Mouse (Mus musculus): ENCODE results near the gene Slc9a3r1. TPM values are rescaled to one million over a fixed set of nuclear protein-coding genes. Genes with fewer than 3 reads are reported as not detected.

The Slc9a3r1 gene
- 74.5 and 75.7 TPM in 2 replicates for polyA plus RNA-seq (2016; fragmentation: Nextera tagmentation; extraction: Ambion mirVana)

GRCm38 (mm10) chr11:115162832-115163480, at the start of gene Slc9a3r1:
Slc9a3r1 (plus strand) TSS chr11:115163341.
- Histone ChIP-seq H3K27ac (peak within 1 kb of the TSS; percentile 78), H3K36me3 (peaks cover 3% of the 10 kb centered on the region; the same call in 1 of the 2 replicates), H3K9me3 (replicated peaks) (no peaks in the 10 kb centered on the region), H3K4me3 (peak within 1 kb of the TSS; percentile 70), H3K27me3 (replicated peaks) (no peaks in the 10 kb centered on the region), H3K4me2 (peak within 1 kb of the TSS; percentile 84), H3K9ac (peak within 1 kb of the TSS; percentile 75), H3K4me1 (peaks cover 78% of the 10 kb centered on the region)
- ATAC-seq: peak; percentile 94
- under 1% methylated on average over 47 of the region's 47 CpGs for WGBS (ENCODE audit: insufficient replicate concordance)

- H3K4me2 ChIP-seq: no peak overlapping the region
- H3K4me1 ChIP-seq: no peaks in the 10 kb centered on the region
- H3K4me3 ChIP-seq: no peak overlapping the region
- H3K36me3 ChIP-seq: no peaks in the 10 kb centered on the region
- ATAC-seq: no peak
- WGBS (ENCODE audit: insufficient replicate concordance): 41% methylated on average over 9 of the region's 9 CpGs
- no peaks in the 10 kb centered on the region for H3K27me3 ChIP-seq (replicated peaks)
- H3K9me3 ChIP-seq (replicated peaks): no peaks in the 10 kb centered on the region
- no peak overlapping the region for H3K9ac ChIP-seq
- H3K27ac ChIP-seq: no peak overlapping the region
These were observed 43.7 kb upstream of the Slc9a3r1 start for GRCm38 (mm10) chr11:115119409-115119808.

GRCm38 (mm10) chr11:115128483-115128882, 34.7 kb upstream of the Slc9a3r1 start:
- WGBS (ENCODE audit: insufficient replicate concordance): 48% methylated on average over 4 of the region's 4 CpGs

GRCm38 (mm10) chr11:115129508-115130126, 33.5 kb upstream of the Slc9a3r1 start:
- H3K27me3 ChIP-seq (replicated peaks): no peaks in the 10 kb centered on the region; the same call in 1 of the 2 replicates
- H3K36me3 ChIP-seq: no peaks in the 10 kb centered on the region
- no peaks in the 10 kb centered on the region for H3K9me3 ChIP-seq (replicated peaks)
- 76% methylated on average over 13 of the region's 13 CpGs for WGBS (ENCODE audit: insufficient replicate concordance)
- H3K4me1 ChIP-seq: no peaks in the 10 kb centered on the region
- H3K27ac ChIP-seq: no peak overlapping the region
- ATAC-seq: no peak
- H3K4me2 ChIP-seq: no peak overlapping the region
- H3K9ac ChIP-seq: no peak overlapping the region
- no peak overlapping the region for H3K4me3 ChIP-seq

More at GRCm38 (mm10) chr11:115128483-115128882, 34.7 kb upstream of the Slc9a3r1 start:
- Histone ChIP-seq H3K27ac (no peak overlapping the region), H3K4me2 (no peak overlapping the region), H3K4me3 (no peak overlapping the region), H3K4me1 (no peaks in the 10 kb centered on the region), H3K9me3 (replicated peaks) (no peaks in the 10 kb centered on the region), H3K36me3 (no peaks in the 10 kb centered on the region), H3K9ac (no peak overlapping the region), H3K27me3 (replicated peaks) (no peaks in the 10 kb centered on the region; the same call in 1 of the 2 replicates)
- no peak for ATAC-seq

- Histone ChIP-seq H3K27ac (no peak overlapping the region), H3K9me3 (replicated peaks) (no peaks in the 10 kb centered on the region), H3K9ac (no peak overlapping the region), H3K4me3 (no peak overlapping the region), H3K4me2 (no peak overlapping the region), H3K4me1 (no peaks in the 10 kb centered on the region), H3K27me3 (replicated peaks) (no peaks in the 10 kb centered on the region; the same call in 1 of the 2 replicates), H3K36me3 (no peaks in the 10 kb centered on the region)
- 64% methylated on average over 8 of the region's 8 CpGs for WGBS (ENCODE audit: insufficient replicate concordance)
- ATAC-seq: no peak
These were observed 31.3 kb upstream of the Slc9a3r1 start for GRCm38 (mm10) chr11:115131768-115132381.

GRCm38 (mm10) chr11:115133800-115134199, 29.3 kb upstream of the Slc9a3r1 start, which contains the start of gene Cd300lf:
Cd300lf (minus strand) TSS chr11:115133992.
- no peaks in the 10 kb centered on the region for H3K36me3 ChIP-seq
- no peaks in the 10 kb centered on the region for H3K9me3 ChIP-seq (replicated peaks)
- no peak for ATAC-seq
- H3K9ac ChIP-seq: no peak within 1 kb of the TSS
- H3K27me3 ChIP-seq (replicated peaks): no peaks in the 10 kb centered on the region; the same call in 1 of the 2 replicates
- H3K4me1 ChIP-seq: no peaks in the 10 kb centered on the region
- 0 out of 2 replicates have a peak within 1 kb of the TSS, but pooled peaks have one; percentile 2 for H3K4me2 ChIP-seq
- no peak within 1 kb of the TSS for H3K4me3 ChIP-seq
- 19% methylated on average over 8 of the region's 8 CpGs for WGBS (ENCODE audit: insufficient replicate concordance)
- no peak within 1 kb of the TSS for H3K27ac ChIP-seq

- no peak overlapping the region for H3K4me2 ChIP-seq
- WGBS (ENCODE audit: insufficient replicate concordance): 43% methylated on average over 5 of the region's 5 CpGs
- no peak overlapping the region for H3K4me3 ChIP-seq
- H3K36me3 ChIP-seq: no peaks in the 10 kb centered on the region
- no peaks in the 10 kb centered on the region; the same call in 1 of the 2 replicates for H3K27me3 ChIP-seq (replicated peaks)
- no peak for ATAC-seq
- no peaks in the 10 kb centered on the region for H3K4me1 ChIP-seq
- H3K27ac ChIP-seq: no peak overlapping the region
- H3K9me3 ChIP-seq (replicated peaks): no peaks in the 10 kb centered on the region
- no peak overlapping the region for H3K9ac ChIP-seq
These were observed 24.4 kb upstream of the Slc9a3r1 start for GRCm38 (mm10) chr11:115138597-115139262.

GRCm38 (mm10) chr11:115141970-115142369, 21.2 kb upstream of the Slc9a3r1 start:
- Histone ChIP-seq H3K9ac (no peak overlapping the region), H3K27me3 (replicated peaks) (0 out of 2 replicates have a peak, but pooled peaks cover 13% of the 10 kb centered on the region), H3K36me3 (no peaks in the 10 kb centered on the region), H3K27ac (no peak overlapping the region), H3K4me2 (no peak overlapping the region), H3K4me1 (0 out of 2 replicates have a peak, but pooled peaks cover 2% of the 10 kb centered on the region), H3K4me3 (no peak overlapping the region), H3K9me3 (replicated peaks) (no peaks in the 10 kb centered on the region)
- 23% methylated on average over 2 of the region's 2 CpGs for WGBS (ENCODE audit: insufficient replicate concordance)
- ATAC-seq: no peak

GRCm38 (mm10) chr11:115147813-115148212, 15.3 kb upstream of the Slc9a3r1 start:
- no peak for ATAC-seq
- no peak overlapping the region for H3K9ac ChIP-seq
- H3K27ac ChIP-seq: no peak overlapping the region
- H3K36me3 ChIP-seq: no peaks in the 10 kb centered on the region
- no peak overlapping the region for H3K4me2 ChIP-seq
- H3K4me3 ChIP-seq: no peak overlapping the region
- peaks cover 12% of the 10 kb centered on the region; the same call in 1 of the 2 replicates for H3K4me1 ChIP-seq
- H3K27me3 ChIP-seq (replicated peaks): peaks cover 22% of the 10 kb centered on the region; the same call in 1 of the 2 replicates
- 71% methylated on average over 4 of the region's 4 CpGs for WGBS (ENCODE audit: insufficient replicate concordance)
- no peaks in the 10 kb centered on the region for H3K9me3 ChIP-seq (replicated peaks)

GRCm38 (mm10) chr11:115150741-115151254, 12.3 kb upstream of the Slc9a3r1 start:
- H3K9me3 ChIP-seq (replicated peaks): no peaks in the 10 kb centered on the region
- H3K9ac ChIP-seq: no peak overlapping the region
- WGBS (ENCODE audit: insufficient replicate concordance): 58% methylated on average over 6 of the region's 6 CpGs
- no peaks in the 10 kb centered on the region for H3K36me3 ChIP-seq
- peaks cover 42% of the 10 kb centered on the region for H3K27me3 ChIP-seq (replicated peaks)
- H3K27ac ChIP-seq: no peak overlapping the region
- no peak overlapping the region for H3K4me3 ChIP-seq
- peaks cover 40% of the 10 kb centered on the region for H3K4me1 ChIP-seq
- ATAC-seq: no peak
- no peak overlapping the region for H3K4me2 ChIP-seq

- no peak overlapping the region for H3K27ac ChIP-seq
- peak overlapping the region; percentile 50 for H3K4me2 ChIP-seq
- peaks cover 44% of the 10 kb centered on the region for H3K27me3 ChIP-seq (replicated peaks)
- H3K4me3 ChIP-seq: peak overlapping the region; percentile 21; the same call in 1 of the 2 replicates
- peaks cover 40% of the 10 kb centered on the region for H3K4me1 ChIP-seq
- 19% methylated on average over 15 of the region's 15 CpGs for WGBS (ENCODE audit: insufficient replicate concordance)
- ATAC-seq: no peak
- no peak overlapping the region for H3K9ac ChIP-seq
- no peaks in the 10 kb centered on the region for H3K36me3 ChIP-seq
- no peaks in the 10 kb centered on the region for H3K9me3 ChIP-seq (replicated peaks)
These were observed 11.2 kb upstream of the Slc9a3r1 start for GRCm38 (mm10) chr11:115151755-115152429.
